Mouse (Mus musculus): ENCODE measurements around the gene Mettl7b.

GRCm38 (mm10) chr10:128912268-128912667, 48.5 kb downstream of the Mettl7b start:
- no peak for TF ChIP-seq POLR2A (IDR thresholded peaks at IDR 0.05; ENCODE audit: borderline replicate concordance, control insufficient read depth, low read depth, low read length)
- no peak for TF ChIP-seq CTCF (IDR thresholded peaks at IDR 0.05; ENCODE audit: control insufficient read depth, insufficient read depth, low read length)

Measured in bone marrow, adult 2 months (tissue).